Mouse (Mus musculus) hematopoietic stem cell, adult 5-6 weeks (primary cell): ENCODE results near the gene Gm35549. TPM values are rescaled to one million over a fixed set of nuclear protein-coding genes. Genes with fewer than 3 reads are reported as not detected.

Experiments used
- total RNA-seq: library from RNA; stranded (forward); fragments of 172-1452, 232-1000 nt; gene quantifications from 2 replicates; pipeline ENCODE4 v1.2.3, GENCODE M21; 2017

Gene Gm35549
- total RNA-seq, 1 experiment from 2014 or later = not detected

Other genes starting within 250 kb of the Gm35549 start
- not detected in 2 replicates for gene Topaz1, start 96.7 kb downstream of the Gm35549 start, total RNA-seq
- 11.8 and 13.2 TPM in 2 replicates for gene Tcaim, start 38.5 kb downstream of the Gm35549 start, total RNA-seq
- 91.8 and 114 TPM in 2 replicates for gene Zfp445, start 22.0 kb upstream of the Gm35549 start, total RNA-seq
- 5.1 and 7.5 TPM in 2 replicates for gene Zkscan7, start 41.6 kb upstream of the Gm35549 start, total RNA-seq
- 1.9 TPM in 1 of 2 replicates, not detected in the other for gene Zfp105, start 79.0 kb upstream of the Gm35549 start, total RNA-seq
- gene 1110059G10Rik, start 107.0 kb upstream of the Gm35549 start, total RNA-seq = 33.7 and 35.9 TPM in 2 replicates
- gene Kif15, start 107.0 kb upstream of the Gm35549 start, total RNA-seq = 192 and 228 TPM in 2 replicates
- 16.7 and 23.2 TPM in 2 replicates for gene Tmem42, start 177.3 kb upstream of the Gm35549 start, total RNA-seq
- gene Tgm4, start 190.7 kb upstream of the Gm35549 start, total RNA-seq = 0.38 TPM in 1 of 2 replicates, not detected in the other